Mouse (Mus musculus) layer of hippocampus, postnatal 36 days (tissue): ENCODE results near the gene Tac4. TPM values are rescaled to one million over a fixed set of nuclear protein-coding genes. Genes with fewer than 3 reads are reported as not detected.

ENCODE experiments used
- DNase-seq, 2 experiments: peaks; one replicate each; pipeline ENCODE4 v3.0.0; 2022
- total RNA-seq, 2 experiments: library from RNA; stranded (reverse); gene quantifications; 2 replicates each; pipeline ENCODE4 v1.2.3; 2021

Gene Tac4
- total RNA-seq, 2 experiments from 2014 or later, result not detected

- DNase-seq, result no peak
These were observed 56.8 kb downstream of the Tac4 start for GRCm38 (mm10) chr11:95318116-95318515.

Other genes starting within 250 kb of the Tac4 start
- 100 to 1,000 TPM; 118 to 121 TPM for gene Pdk2, start 220.2 kb upstream of the Tac4 start, total RNA-seq
- 10 to 100 TPM; 12.1 to 14.0 TPM for gene Itga3, start 184.7 kb upstream of the Tac4 start, total RNA-seq
- gene Dlx3, start 141.4 kb upstream of the Tac4 start, total RNA-seq, result not detected
- gene Dlx4, start 115.3 kb upstream of the Tac4 start, total RNA-seq, result not detected
- gene Kat7, start 48.7 kb downstream of the Tac4 start, total RNA-seq, result 10 to 100 TPM; 72.0 to 74.0 TPM
- 1 to 10 TPM; 4.7 to 7.3 TPM for gene Fam117a, start 75.5 kb downstream of the Tac4 start, total RNA-seq
- gene Slc35b1, start 123.2 kb downstream of the Tac4 start, total RNA-seq, result 10 to 100 TPM; 71.5 to 73.1 TPM
- 100 to 1,000 TPM; 165 to 167 TPM for gene Spop, start 152.6 kb downstream of the Tac4 start, total RNA-seq